Mouse (Mus musculus) limb, embryonic 10.5 days (tissue): Measurements from ENCODE around the gene Stat5a. TPM values are rescaled to one million over a fixed set of nuclear protein-coding genes. Genes with fewer than 3 reads are reported as not detected.

Experiments used
- DNase-seq: peaks from one replicate; pipeline ENCODE4 v3.0.0-alpha.2; 2017; ENCODE audit warnings: low spot score
- H3K27ac ChIP-seq: fragments of 300-500 bp; sonication (generic); 2 replicates; pipeline ENCODE4 v1.5.1; 2016; ENCODE audit warnings: mild to moderate bottlenecking
- H3K27me3 ChIP-seq: fragments of 300-500 bp; sonication (generic); 2 replicates; pipeline ENCODE4 v1.6.1; 2016; ENCODE audit warnings: low read depth, mild to moderate bottlenecking; ENCODE audit not compliant: poor library complexity, severe bottlenecking
- H3K36me3 ChIP-seq: fragments of 300-500 bp; sonication (generic); 2 replicates; pipeline ENCODE4 v1.6.1; 2016; ENCODE audit warnings: mild to moderate bottlenecking, moderate library complexity
- H3K4me1 ChIP-seq: fragments of 300-500 bp; sonication (generic); 2 replicates; pipeline ENCODE4 v1.6.1; 2016
- H3K4me3 ChIP-seq: fragments of 300-500 bp; sonication (generic); 2 replicates; pipeline ENCODE4 v1.5.1; 2016; ENCODE audit warnings: mild to moderate bottlenecking, moderate library complexity
- H3K9me3 ChIP-seq: fragments of 300-500 bp; sonication (generic); replicated peaks from 2 replicates; pipeline ENCODE4 v1.6.1; 2016; ENCODE audit warnings: mild to moderate bottlenecking
- WGBS: fragments of 180-500 bp; shearing (Covaris S2); methylation state at CpG from one replicate; pipeline ENCODE4 v1.1.7; 2016; 5-methylcytosine and 5-hydroxymethylcytosine counted together
- polyA plus RNA-seq: library from polyadenylated mRNA; unstranded; fragments of >200 nt; fragmentation: Nextera tagmentation; extraction: Ambion mirVana; gene quantifications from 2 replicates; pipeline ENCODE4 v1.2.1, GENCODE M21; 2016

Gene Stat5a
- polyA plus RNA-seq, 1 experiment from 2014 or later = 2.7 TPM

DNA sequence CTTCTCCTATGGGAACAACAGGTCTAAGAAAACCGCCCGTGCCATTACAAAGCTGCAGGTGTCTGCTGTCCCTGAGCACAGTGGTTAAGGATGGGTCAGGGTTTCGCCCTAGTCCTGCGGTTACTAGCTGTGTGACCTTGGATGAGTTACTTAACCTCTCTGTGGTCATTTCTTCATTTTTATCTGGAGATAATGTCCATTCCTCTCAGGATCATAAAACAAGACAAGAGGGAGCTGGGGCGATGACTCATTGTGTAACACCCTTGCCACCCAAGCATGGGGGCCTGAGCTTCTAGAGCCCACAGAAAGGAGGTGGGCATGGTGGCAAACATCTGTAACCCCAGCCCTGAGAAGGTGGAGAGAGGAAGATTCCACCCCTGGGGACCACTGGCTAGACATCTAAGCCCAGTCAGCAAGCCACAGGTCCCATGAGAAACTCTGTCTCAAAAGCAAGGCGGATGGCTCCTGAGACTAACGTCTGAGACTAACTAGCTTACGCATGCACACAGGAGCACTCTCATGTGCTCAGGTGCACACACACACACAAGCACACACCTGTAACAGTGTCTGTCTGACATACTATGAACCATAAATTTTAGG is 16.0 kb upstream of the Stat5a start:
- Histone ChIP-seq H3K4me1 (0 out of 2 replicates have a peak, but pooled peaks cover 3% of the 10 kb centered on the region), H3K4me3 (no peak overlapping the region), H3K36me3 (no peaks in the 10 kb centered on the region; the same call in 1 of the 2 replicates), H3K27me3 (no peaks in the 10 kb centered on the region), H3K9me3 (no peaks in the 10 kb centered on the region), H3K27ac (no peak overlapping the region)
- no peak for DNase-seq
- 91% methylated on average over 8 of the region's 8 CpGs for WGBS

DNA sequence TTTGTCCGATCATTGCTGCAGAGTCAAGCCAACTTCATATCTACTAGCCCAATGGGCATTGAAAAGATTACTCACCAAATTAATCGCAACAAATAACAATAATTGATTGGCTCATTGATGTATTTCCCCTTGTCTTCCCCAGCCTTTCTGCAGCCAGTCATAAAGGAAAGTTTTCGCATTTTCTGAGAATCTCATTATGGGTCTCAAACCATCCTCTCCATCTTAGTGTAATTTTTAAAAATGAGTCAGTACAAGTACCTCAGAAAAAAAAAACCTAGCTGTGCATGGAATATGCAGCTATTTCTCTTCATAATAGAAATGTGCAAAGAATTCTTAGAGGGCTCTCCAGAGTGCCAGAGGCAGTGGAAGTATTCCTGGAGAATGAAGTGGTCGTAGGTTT is 15.0 kb upstream of the Stat5a start:
- Histone ChIP-seq H3K4me1 (peaks cover 7% of the 10 kb centered on the region), H3K36me3 (no peaks in the 10 kb centered on the region; the same call in 1 of the 2 replicates), H3K27ac (no peak overlapping the region), H3K27me3 (peaks cover 4% of the 10 kb centered on the region; the same call in 1 of the 2 replicates), H3K4me3 (no peak overlapping the region), H3K9me3 (no peaks in the 10 kb centered on the region)
- no peak for DNase-seq
- 88% methylated on average over 4 of the region's 4 CpGs for WGBS

DNA sequence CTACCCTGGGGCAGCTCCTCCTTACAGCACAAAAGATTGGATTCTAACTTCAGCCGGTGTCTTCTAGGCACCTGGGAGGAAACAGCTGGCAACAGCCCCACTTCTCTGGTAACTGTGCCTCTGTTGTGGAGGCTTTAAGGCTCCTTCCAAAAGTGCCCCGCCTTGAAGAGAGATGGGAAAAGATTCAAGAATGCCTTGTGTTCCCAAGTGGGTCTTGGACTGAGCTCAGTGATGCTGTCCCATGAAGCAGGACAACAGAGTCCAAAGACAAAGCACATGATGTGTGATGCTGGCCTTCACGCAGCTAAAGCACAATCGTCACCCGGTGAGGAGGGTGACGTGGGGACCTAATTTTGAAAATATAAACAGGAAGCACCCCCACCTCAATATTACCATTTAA is 13.4 kb upstream of the Stat5a start:
- Histone ChIP-seq H3K9me3 (no peaks in the 10 kb centered on the region), H3K27me3 (peaks cover 8% of the 10 kb centered on the region; the same call in 1 of the 2 replicates), H3K36me3 (no peaks in the 10 kb centered on the region; the same call in 1 of the 2 replicates), H3K27ac (no peak overlapping the region), H3K4me1 (peaks cover 20% of the 10 kb centered on the region), H3K4me3 (no peak overlapping the region)
- no peak for DNase-seq
- WGBS = 89% methylated on average over 6 of the region's 6 CpGs

DNA sequence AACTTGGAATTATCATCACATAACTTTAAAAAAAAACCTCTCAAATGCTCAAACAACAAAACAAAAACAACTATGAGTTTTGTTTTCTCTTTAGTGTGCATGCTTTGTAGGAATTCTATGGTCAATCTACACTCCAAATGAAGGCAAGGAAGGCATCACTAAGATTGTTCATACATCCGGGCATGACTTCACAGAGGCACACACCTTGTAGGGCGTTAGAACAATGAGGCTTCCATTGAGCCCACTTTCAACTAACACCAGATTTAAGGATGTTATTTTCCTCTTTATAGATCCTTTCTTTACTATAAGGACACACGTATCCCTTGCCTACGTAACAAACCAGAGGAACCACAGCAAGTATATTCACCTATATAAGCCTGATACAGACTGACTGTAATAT is 11.6 kb upstream of the Stat5a start:
- peaks cover 21% of the 10 kb centered on the region for H3K27me3 ChIP-seq
- H3K36me3 ChIP-seq = no peaks in the 10 kb centered on the region
- no peak overlapping the region for H3K4me3 ChIP-seq
- no peak overlapping the region for H3K27ac ChIP-seq
- WGBS = 94% methylated on average over 4 of the region's 4 CpGs
- DNase-seq = no peak
- no peaks in the 10 kb centered on the region for H3K9me3 ChIP-seq
- peaks cover 28% of the 10 kb centered on the region for H3K4me1 ChIP-seq

DNA sequence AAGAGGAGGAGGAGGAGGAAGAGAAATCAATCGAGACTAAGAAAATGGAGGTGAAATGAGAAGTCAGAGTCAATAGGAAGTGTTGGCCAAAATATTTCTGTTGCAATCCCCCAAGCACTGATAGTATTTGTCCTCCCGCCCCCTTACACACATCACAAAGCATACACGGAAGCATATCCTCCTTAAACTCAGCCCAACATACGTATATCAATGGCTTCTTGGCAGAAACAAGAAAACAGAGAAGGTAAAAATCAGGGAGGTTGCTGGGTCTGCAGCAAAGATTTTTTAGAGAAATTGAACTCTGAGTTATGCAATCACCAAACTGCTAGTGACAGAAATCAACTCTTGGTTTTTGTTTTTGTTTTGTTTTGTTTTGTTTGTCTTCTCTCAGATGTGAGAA is 11.1 kb upstream of the Stat5a start:
- no peak for DNase-seq
- Histone ChIP-seq H3K9me3 (no peaks in the 10 kb centered on the region), H3K4me3 (no peak overlapping the region), H3K36me3 (no peaks in the 10 kb centered on the region), H3K4me1 (peaks cover 28% of the 10 kb centered on the region), H3K27ac (no peak overlapping the region), H3K27me3 (peaks cover 26% of the 10 kb centered on the region)
- 79% methylated on average over 4 of the region's 4 CpGs for WGBS

DNA sequence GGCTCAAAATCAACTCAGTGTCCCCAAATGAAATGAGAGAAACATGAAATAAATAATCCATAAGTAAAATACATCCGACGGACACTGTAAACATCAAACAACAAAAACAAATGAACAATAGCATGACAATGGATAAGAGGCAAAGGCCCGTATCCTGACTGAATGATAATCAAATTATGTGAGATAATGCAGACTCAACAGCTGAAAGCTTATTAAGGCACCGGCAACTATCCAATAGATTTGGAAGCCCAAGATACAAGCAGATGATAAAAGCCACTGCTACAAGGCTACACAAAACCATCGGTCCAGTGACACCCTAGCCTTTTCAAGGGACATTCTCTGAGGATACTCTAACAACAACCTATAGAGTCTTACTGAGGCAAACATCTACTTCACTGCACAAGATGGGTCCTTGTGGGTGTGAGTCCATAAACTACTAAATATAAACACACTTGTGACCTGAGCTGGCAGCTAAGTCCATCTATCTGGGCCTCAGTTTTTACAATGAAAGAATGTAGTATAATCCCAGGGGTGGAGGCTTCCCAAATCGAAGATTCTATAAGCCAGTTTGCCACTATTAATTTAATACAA is 10.3 kb upstream of the Stat5a start:
- H3K4me3 ChIP-seq = peak overlapping the region; percentile 83
- no peak overlapping the region for H3K27ac ChIP-seq
- DNase-seq = no peak
- no peaks in the 10 kb centered on the region for H3K36me3 ChIP-seq
- WGBS = 82% methylated on average over 6 of the region's 6 CpGs
- H3K4me1 ChIP-seq = peaks cover 28% of the 10 kb centered on the region
- no peaks in the 10 kb centered on the region for H3K9me3 ChIP-seq
- peaks cover 34% of the 10 kb centered on the region for H3K27me3 ChIP-seq

- Histone ChIP-seq H3K27ac (peak overlapping the region; percentile 96), H3K4me3 (peak overlapping the region; percentile 83), H3K4me1 (peaks cover 28% of the 10 kb centered on the region), H3K36me3 (no peaks in the 10 kb centered on the region), H3K9me3 (no peaks in the 10 kb centered on the region), H3K27me3 (peaks cover 40% of the 10 kb centered on the region)
- WGBS = 4% methylated on average over 13 of the region's 13 CpGs
- DNase-seq = no peak
These were observed 9.6 kb upstream of the Stat5a start for GRCm38 (mm10) chr11:100849456-100850037.

DNA sequence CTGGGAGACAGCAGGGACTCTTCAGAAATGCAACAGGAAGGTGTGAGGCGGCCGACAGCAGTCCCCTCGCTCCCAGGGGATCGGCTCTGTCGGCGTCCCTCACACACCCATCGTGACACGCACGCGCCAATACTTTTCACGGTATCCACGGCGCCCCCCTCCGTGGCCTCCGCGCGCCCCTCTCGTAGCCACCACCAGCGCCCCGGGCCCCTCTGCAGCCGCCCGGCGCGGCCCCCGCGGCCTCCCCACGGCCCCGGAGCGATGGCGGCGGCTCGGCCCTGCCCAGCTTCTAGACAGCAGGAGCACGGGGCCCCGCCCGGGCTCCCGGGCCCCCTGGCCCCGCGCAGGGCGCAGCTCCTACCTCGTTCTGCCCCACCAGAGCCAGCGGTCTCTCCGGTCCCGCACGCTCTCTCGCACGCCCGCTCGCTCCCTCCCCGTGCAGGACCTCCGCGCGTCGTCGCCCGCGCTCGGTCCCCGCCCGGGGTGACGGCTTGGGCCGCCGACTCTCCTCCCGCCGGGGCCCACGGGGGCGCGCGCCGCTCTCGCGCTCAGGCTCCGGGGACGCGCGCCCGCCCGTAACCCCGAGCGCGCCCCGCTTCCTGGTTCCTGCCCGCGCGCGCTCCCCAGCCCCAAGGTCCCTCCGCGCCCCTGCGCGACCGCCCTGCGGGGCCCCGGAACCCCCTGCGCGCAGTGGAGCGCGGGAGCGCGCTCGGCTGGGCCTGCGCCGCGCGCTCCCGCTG is 8.9 kb upstream of the Stat5a start, which contains the start of gene Stat5b:
Stat5b (minus strand) TSS at position 687 of the 740 bp plus-strand sequence.
- no peaks in the 10 kb centered on the region for H3K9me3 ChIP-seq
- peak within 1 kb of the TSS; percentile 96 for H3K27ac ChIP-seq
- no peaks in the 10 kb centered on the region for H3K36me3 ChIP-seq
- DNase-seq = peak; percentile 76
- H3K27me3 ChIP-seq = peaks cover 47% of the 10 kb centered on the region
- WGBS = 1% methylated on average over 103 of the region's 104 CpGs
- H3K4me3 ChIP-seq = peak within 1 kb of the TSS; percentile 83
- peaks cover 28% of the 10 kb centered on the region for H3K4me1 ChIP-seq

GRCm38 (mm10) chr11:100850778-100851528 is 8.2 kb upstream of the Stat5a start:
- Histone ChIP-seq H3K36me3 (no peaks in the 10 kb centered on the region), H3K27me3 (peaks cover 55% of the 10 kb centered on the region), H3K27ac (peak overlapping the region; percentile 96), H3K4me1 (peaks cover 28% of the 10 kb centered on the region), H3K4me3 (peak overlapping the region; percentile 83), H3K9me3 (no peaks in the 10 kb centered on the region)
- 2% methylated on average over 33 of the region's 33 CpGs for WGBS
- peak; percentile 73 for DNase-seq

GRCm38 (mm10) chr11:100852088-100852487 is 7.1 kb upstream of the Stat5a start:
- WGBS = 89% methylated on average over 2 of the region's 2 CpGs
- Histone ChIP-seq H3K27ac (no peak overlapping the region), H3K27me3 (peaks cover 66% of the 10 kb centered on the region)

GRCm38 (mm10) chr11:100853018-100853417 is 6.1 kb upstream of the Stat5a start:
- WGBS = 86% methylated on average over 5 of the region's 5 CpGs
- Histone ChIP-seq H3K9me3 (no peaks in the 10 kb centered on the region), H3K36me3 (no peaks in the 10 kb centered on the region), H3K27me3 (peaks cover 75% of the 10 kb centered on the region), H3K27ac (no peak overlapping the region), H3K4me1 (peaks cover 28% of the 10 kb centered on the region), H3K4me3 (no peak overlapping the region)
- no peak for DNase-seq

More at GRCm38 (mm10) chr11:100852088-100852487, 7.1 kb upstream of the Stat5a start:
- Histone ChIP-seq H3K36me3 (no peaks in the 10 kb centered on the region), H3K9me3 (no peaks in the 10 kb centered on the region), H3K4me1 (peaks cover 28% of the 10 kb centered on the region), H3K4me3 (no peak overlapping the region)
- no peak for DNase-seq

DNA sequence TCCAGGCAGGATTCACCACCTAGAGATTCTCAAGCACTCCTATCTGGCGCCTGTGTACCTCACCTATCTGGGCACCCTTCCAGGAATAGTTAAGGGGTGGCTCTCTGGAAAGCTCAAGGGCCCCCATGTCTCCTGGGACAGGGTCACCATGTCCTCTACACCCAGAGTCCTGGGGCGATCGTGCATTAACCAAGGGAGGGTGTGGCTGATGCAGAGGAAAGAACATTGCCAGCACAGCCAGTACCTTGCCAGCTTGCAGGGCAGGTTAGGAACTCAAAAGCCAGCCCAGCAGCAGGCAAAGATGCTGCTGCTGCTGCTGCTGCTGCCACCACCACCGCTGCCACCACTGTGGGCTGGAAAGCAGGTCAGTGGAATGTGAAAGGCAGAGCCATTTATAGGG is 4.9 kb upstream of the Stat5a start:
- no peaks in the 10 kb centered on the region for H3K9me3 ChIP-seq
- peaks cover 27% of the 10 kb centered on the region for H3K4me1 ChIP-seq
- 58% methylated on average over 4 of the region's 4 CpGs for WGBS
- H3K36me3 ChIP-seq = no peaks in the 10 kb centered on the region
- no peak for DNase-seq
- no peak overlapping the region for H3K4me3 ChIP-seq
- peaks cover 82% of the 10 kb centered on the region for H3K27me3 ChIP-seq
- H3K27ac ChIP-seq = no peak overlapping the region
